ENCODE assay signal across 7 mouse cellular contexts in the genomic region with DNA sequence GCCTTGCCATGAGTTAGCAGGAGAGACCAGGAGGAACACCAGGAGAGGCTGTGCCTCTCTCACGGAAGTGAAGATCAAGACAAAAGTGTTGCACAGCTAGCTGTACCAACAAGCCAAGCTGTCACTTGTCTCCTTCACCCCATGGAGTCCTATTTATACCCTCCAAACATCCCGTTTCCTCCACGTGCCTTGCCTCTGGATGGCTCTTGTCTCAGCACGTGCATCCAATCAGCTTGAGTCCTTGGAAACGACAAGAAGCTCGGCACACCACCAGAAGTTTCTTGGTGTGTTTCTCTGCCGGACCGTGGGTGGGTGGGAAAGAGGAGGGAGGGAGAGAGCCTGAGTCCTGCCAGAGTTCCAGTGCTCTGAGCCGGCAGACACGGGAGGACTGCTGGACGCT. TPM values are rescaled to one million over a fixed set of nuclear protein-coding genes. Genes with fewer than 3 reads are reported as not detected.
DNase-seq lines count a peak whose midpoint lies in the region; ATAC-seq and TF ChIP-seq lines count a peak whose summit lies in the region.

No protein-coding gene starts in this region.

- no peak overlapping the region for H3K9ac ChIP-seq in hindbrain, postnatal 0 days (replicated peaks; ENCODE audit: low read length)

- no peak for TF ChIP-seq CTCF in hindbrain, postnatal 0 days (IDR thresholded peaks at IDR 0.05; ENCODE audit: low read depth)

- no peaks in the 10 kb centered on the region for H3K36me3 ChIP-seq in hindbrain, postnatal 0 days (ENCODE audit: insufficient read depth, low read length)

- peak; percentile 70 for ATAC-seq in hindbrain, postnatal 0 days

- no peaks in the 10 kb centered on the region for H3K27me3 ChIP-seq in hindbrain, postnatal 0 days (ENCODE audit: insufficient read depth, low read length)

- peak; percentile 56 for DNase-seq in layer of hippocampus, adult 9-11 months
- DNase-seq in layer of hippocampus, adult 9-10 months (ENCODE audit: low spot score) = no peak
- DNase-seq in heart, adult 8-10 months (ENCODE audit: low spot score) = peak; percentile 43
- DNase-seq in hindbrain, postnatal 0 days (ENCODE audit: low spot score) = peak; percentile 48
- DNase-seq in lung, postnatal 36 days = peak; percentile 87
- DNase-seq in spleen, postnatal 14 days (ENCODE audit: low spot score in 2 of 2) = no peak
- no peak for DNase-seq in cerebellum, adult 18-20 months

- no peaks in the 10 kb centered on the region for H3K9me3 ChIP-seq in hindbrain, postnatal 0 days (ENCODE audit: low read length)

- no peak overlapping the region for H3K27ac ChIP-seq in hindbrain, postnatal 0 days

- peak overlapping the region; percentile 13; the same call in 1 of the 2 replicates for H3K4me2 ChIP-seq in hindbrain, postnatal 0 days (ENCODE audit: low read depth, low read length)

- no peaks in the 10 kb centered on the region for H3K4me1 ChIP-seq in hindbrain, postnatal 0 days (ENCODE audit: insufficient read depth, low read length)

- 20% methylated on average over 11 of the region's 11 CpGs for WGBS in hindbrain, postnatal 0 days

- H3K4me3 ChIP-seq in hindbrain, postnatal 0 days (ENCODE audit: low read length) = no peak overlapping the region

RNA-seq across cellular contexts. Expression of a gene that starts 9.3 kb away (rescaled TPM):
- 10 to 100 TPM in 3 of 4 experiments, 1 to 10 TPM in 1; 10.0 to 16.2 (median 12.6) TPM for total RNA-seq in heart, adult 8-10 months (2022)
- 34.1 and 35.4 TPM in 2 replicates for total RNA-seq in hindbrain, postnatal 0 days (2014; rRNA removed)
- 17.3 and 18.0 TPM in 2 replicates for polyA plus RNA-seq in hindbrain, postnatal 0 days (2015; fragmentation: Nextera tagmentation; extraction: Ambion mirVana)

RNA-seq across cellular contexts. Expression of a gene that starts 17.9 kb away (rescaled TPM):
- total RNA-seq in heart, adult 8-10 months (2022) = 100 to 1,000 TPM; 124 to 149 (median 127) TPM
- 208 and 210 TPM in 2 replicates for total RNA-seq in hindbrain, postnatal 0 days (2014; rRNA removed)
- polyA plus RNA-seq in hindbrain, postnatal 0 days (2015; fragmentation: Nextera tagmentation; extraction: Ambion mirVana) = 267 and 272 TPM in 2 replicates

RNA-seq across cellular contexts. Expression of a gene that starts 50.0 kb away (rescaled TPM):
- total RNA-seq in heart, adult 8-10 months (2022) = 10 to 100 TPM; 26.4 to 29.4 (median 28.3) TPM
- total RNA-seq in hindbrain, postnatal 0 days (2014; rRNA removed) = 57.1 and 85.4 TPM in 2 replicates
- polyA plus RNA-seq in hindbrain, postnatal 0 days (2015; fragmentation: Nextera tagmentation; extraction: Ambion mirVana) = 19.2 and 22.7 TPM in 2 replicates

Comparison
In these comparisons a context has a peak if more than half of its experiments do, and no peak if none do; other contexts are left out.
1. DNase-seq: peak in layer of hippocampus, adult 9-11 months (single experiment), heart, adult 8-10 months (single experiment), hindbrain, postnatal 0 days (single experiment) and lung, postnatal 36 days (single experiment); none in layer of hippocampus, adult 9-10 months (single experiment), spleen, postnatal 14 days (0 of 2) and cerebellum, adult 18-20 months (0 of 2).